22 mouse cellular contexts compared by ENCODE assay signal in the genomic region with DNA sequence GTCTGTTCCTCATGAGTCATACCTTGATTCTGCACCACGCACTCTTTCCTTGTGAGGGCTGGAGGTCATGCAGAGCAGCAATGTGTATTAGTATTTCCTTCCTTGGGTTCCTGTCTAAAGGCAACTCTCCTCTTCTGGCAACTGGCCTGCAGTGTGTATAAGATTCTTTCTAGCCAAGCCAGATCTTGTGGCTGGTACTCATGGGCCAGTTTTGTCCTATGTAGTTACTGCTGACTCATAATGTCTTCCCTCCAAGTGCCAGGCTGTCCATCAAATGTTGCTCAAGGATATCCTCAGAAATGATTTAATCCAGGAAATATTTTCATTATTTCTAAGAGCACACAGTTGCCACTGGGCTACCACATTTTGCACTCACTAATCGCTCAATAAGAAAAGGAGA.
A peak's percentile ranks its signal among the peaks of the same experiment; 100 is the strongest.
DNase-seq lines count a peak whose midpoint lies in the region; TF ChIP-seq lines count a peak whose summit lies in the region.
"Had no signal": no experiment of that assay in that cellular context is flagged by ENCODE, and none has a peak within 500 bp of the region (broad histone marks: within the 10 kb centered on the region; RNA-seq: fewer than 3 reads in every experiment).

No protein-coding gene starts in this region.

- H3K79me2 ChIP-seq in myocyte (ENCODE audit: control insufficient read depth, insufficient read depth) = no peaks in the 10 kb centered on the region

- H3K4me3 ChIP-seq in myocyte = no peak overlapping the region
- H3K4me3 ChIP-seq: embryonic facial prominence, embryonic 10.5 days; hindbrain, embryonic 13.5 days; megakaryocyte, embryonic 14.5 days; midbrain, embryonic 13.5 days; neural tube, embryonic 12.5 days had no signal

- H3K36me3 ChIP-seq in myocyte (ENCODE audit: control insufficient read depth, insufficient read depth) = no peaks in the 10 kb centered on the region
- H3K36me3 ChIP-seq: embryonic facial prominence, embryonic 10.5 days; hindbrain, embryonic 13.5 days; midbrain, embryonic 13.5 days; neural tube, embryonic 12.5 days had no signal

- TF ChIP-seq POLR2A in myocyte (IDR thresholded peaks at IDR 0.05; ENCODE audit: insufficient read length, low read depth) = no peak

- DNase-seq in adrenal gland, adult 2 months = peak; percentile 27
- DNase-seq in adrenal gland, postnatal 14 days = no peak
- DNase-seq in NIH3T3 (ENCODE audit: low read depth) = peak; percentile 87
- peak; percentile 2 for DNase-seq in adrenal gland, postnatal 25 days
- no peak for DNase-seq in layer of hippocampus, adult 8-10 months (ENCODE audit: low spot score in 2 of 2)
- DNase-seq in embryo, embryonic 10.5 days (ENCODE audit: low spot score) = no peak
- DNase-seq in gastrocnemius, adult 8-10 months (ENCODE audit: low spot score in 2 of 2) = no peak
- DNase-seq: B cell, adult 2 months; cerebellum, adult 9-10 months; forebrain, postnatal 0 days; gastrocnemius, postnatal 25 days; heart, postnatal 36 days; kidney, adult 2 months; lung, postnatal 14 days; right cerebral cortex, postnatal 14 days; spleen, adult 18-20 months had no signal

- H3K27me3 ChIP-seq in myocyte (ENCODE audit: control insufficient read depth, insufficient read depth, insufficient read length) = no peaks in the 10 kb centered on the region
- H3K27me3 ChIP-seq: hindbrain, embryonic 13.5 days; megakaryocyte, embryonic 14.5 days; midbrain, embryonic 13.5 days; neural tube, embryonic 12.5 days had no signal

- H3K4me2 ChIP-seq in myocyte (ENCODE audit: low read depth) = peak overlapping the region; percentile 22
- H3K4me2 ChIP-seq: hindbrain, embryonic 13.5 days; midbrain, embryonic 13.5 days; neural tube, embryonic 12.5 days had no signal

- no peak overlapping the region for H3ac ChIP-seq in myocyte (ENCODE audit: control insufficient read depth, insufficient read length)

TF ChIP-seq in myocyte, 11 proteins besides CTCF, POLR2A, EP300 and RAD21:
- TF ChIP-seq E2F4 (IDR thresholded peaks at IDR 0.05; ENCODE audit: insufficient read depth) (no peak), CEBPB (IDR thresholded peaks at IDR 0.05; ENCODE audit: insufficient read depth, poor library complexity, severe bottlenecking) (peak; percentile 83), REST (IDR thresholded peaks at IDR 0.05; ENCODE audit: insufficient read depth, insufficient read length) (no peak), MAX (IDR thresholded peaks at IDR 0.05; ENCODE audit: low read depth) (peak; percentile 44)

Comparison
In these comparisons a context has a peak if more than half of its experiments do, and no peak if none do; other contexts are left out.
1. DNase-seq: peak in adrenal gland, adult 2 months (single experiment), NIH3T3 (single experiment) and adrenal gland, postnatal 25 days (single experiment); none in adrenal gland, postnatal 14 days (single experiment), layer of hippocampus, adult 8-10 months (0 of 2), embryo, embryonic 10.5 days (single experiment) and gastrocnemius, adult 8-10 months (0 of 2).